Mouse (Mus musculus): ENCODE results near the gene E430018J23Rik.
"Not testable (repeated sequence)": the region's sequence is repeated elsewhere in the genome, so short reads cannot be mapped to it uniquely, and the experiment has no call there.

DNA sequence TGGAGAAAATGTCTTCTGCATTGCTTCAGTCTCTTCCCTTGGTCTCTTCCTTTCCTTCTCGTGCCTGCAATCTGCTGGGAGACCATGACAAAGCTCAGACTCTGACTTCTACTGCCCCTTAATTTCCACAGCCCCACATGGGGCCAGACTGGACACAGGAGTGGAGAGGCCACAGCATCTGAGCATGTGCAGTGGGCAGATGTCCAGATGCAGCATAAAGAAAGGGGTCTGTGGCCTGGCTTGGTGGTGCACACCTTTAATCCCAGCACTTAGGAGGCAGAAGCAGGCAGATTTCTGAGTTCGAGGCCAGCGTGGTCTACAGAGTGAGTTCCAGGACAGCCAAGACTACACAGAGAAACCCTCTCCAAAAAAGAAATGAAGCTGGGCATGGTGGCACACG lies 7.9 kb downstream of the E430018J23Rik start:
- not testable (repeated sequence) for TF ChIP-seq POLR2A (IDR thresholded peaks at IDR 0.05; ENCODE audit: insufficient read depth, low read depth, low read length); EP300 (IDR thresholded peaks at IDR 0.05; ENCODE audit: insufficient read depth, low read depth, low read length); CTCF (IDR thresholded peaks at IDR 0.05)
